Mouse (Mus musculus) heart, embryonic 12.5 days (tissue): Measurements from ENCODE around the gene Myo18b. TPM values are rescaled to one million over a fixed set of nuclear protein-coding genes. Genes with fewer than 3 reads are reported as not detected.

Source experiments
- ATAC-seq: fragments of 200-750 bp; cut with Nextera tagmentation; 2 replicates; pipeline ENCODE4 v1.8.0; 2017; ENCODE audit warnings: moderate TSS enrichment, moderate library complexity; ENCODE audit not compliant: insufficient number of reproducible peaks, low FRiP score
- H3K27ac ChIP-seq: fragments of 300-500 bp; sonication (generic); 2 replicates; pipeline ENCODE4 v1.5.1; 2016; ENCODE audit warnings: mild to moderate bottlenecking, moderate library complexity; ENCODE audit not compliant: poor library complexity, severe bottlenecking
- H3K27me3 ChIP-seq: fragments of 300-500 bp; sonication (generic); replicated peaks from 2 replicates; pipeline ENCODE4 v1.6.1; 2016; ENCODE audit warnings: mild to moderate bottlenecking, moderate library complexity
- H3K36me3 ChIP-seq: fragments of 300-500 bp; sonication (generic); 2 replicates; pipeline ENCODE4 v1.6.1; 2016; ENCODE audit warnings: mild to moderate bottlenecking, moderate library complexity
- H3K4me1 ChIP-seq: fragments of 300-500 bp; sonication (generic); replicated peaks from 2 replicates; pipeline ENCODE4 v1.6.1; 2016; ENCODE audit warnings: mild to moderate bottlenecking
- H3K4me2 ChIP-seq: fragments of 300-500 bp; sonication (generic); 2 replicates; pipeline ENCODE4 v1.6.1; 2016; ENCODE audit warnings: mild to moderate bottlenecking, moderate library complexity
- H3K4me3 ChIP-seq: fragments of 300-500 bp; sonication (generic); 2 replicates; pipeline ENCODE4 v1.5.1; 2016; ENCODE audit warnings: mild to moderate bottlenecking
- H3K9ac ChIP-seq: fragments of 300-500 bp; sonication (generic); 2 replicates; pipeline ENCODE4 v1.6.1; 2016; ENCODE audit warnings: mild to moderate bottlenecking, moderate library complexity
- H3K9me3 ChIP-seq: fragments of 300-500 bp; sonication (generic); replicated peaks from 2 replicates; pipeline ENCODE4 v1.6.1; 2016; ENCODE audit warnings: mild to moderate bottlenecking, moderate library complexity
- WGBS: fragments of 180-500 bp; shearing (Covaris S2); methylation state at CpG from one replicate; pipeline ENCODE4 v1.1.7; 2016; 5-methylcytosine and 5-hydroxymethylcytosine counted together
- polyA plus RNA-seq: library from polyadenylated mRNA; unstranded; fragments of >200 nt; fragmentation: Nextera tagmentation; extraction: Ambion mirVana; gene quantifications from 2 replicates; pipeline ENCODE4 v1.2.1, GENCODE M21; 2016

Gene Myo18b
- polyA plus RNA-seq, 1 experiment from 2014 or later, result 34.7 TPM

- peaks cover 75% of the 10 kb centered on the region for H3K36me3 ChIP-seq
- WGBS, result 77% methylated on average over 3 of the region's 3 CpGs
Observed at GRCm38 (mm10) chr5:112844460-112844859, 51.7 kb downstream of the Myo18b start.

GRCm38 (mm10) chr5:112843676-112844257 is 52.4 kb downstream of the Myo18b start:
- Histone ChIP-seq H3K27me3 (peaks cover 12% of the 10 kb centered on the region), H3K9me3 (no peaks in the 10 kb centered on the region), H3K36me3 (peaks cover 81% of the 10 kb centered on the region), H3K4me3 (no peak overlapping the region), H3K4me2 (no peak overlapping the region), H3K4me1 (peaks cover 6% of the 10 kb centered on the region), H3K9ac (no peak overlapping the region), H3K27ac (no peak overlapping the region)
- ATAC-seq, result no peak
- 50% methylated on average over 6 of the region's 6 CpGs for WGBS

More at GRCm38 (mm10) chr5:112844460-112844859, 51.7 kb downstream of the Myo18b start:
- H3K27ac ChIP-seq, result no peak overlapping the region
- ATAC-seq, result no peak
- no peaks in the 10 kb centered on the region for H3K9me3 ChIP-seq
- H3K9ac ChIP-seq, result no peak overlapping the region
- H3K27me3 ChIP-seq, result peaks cover 12% of the 10 kb centered on the region
- no peak overlapping the region for H3K4me2 ChIP-seq
- H3K4me1 ChIP-seq, result peaks cover 13% of the 10 kb centered on the region
- H3K4me3 ChIP-seq, result no peak overlapping the region

GRCm38 (mm10) chr5:112842696-112843095 is 53.5 kb downstream of the Myo18b start:
- H3K9ac ChIP-seq, result no peak overlapping the region
- no peak overlapping the region for H3K27ac ChIP-seq
- H3K4me3 ChIP-seq, result no peak overlapping the region
- ATAC-seq, result no peak
- no peaks in the 10 kb centered on the region for H3K9me3 ChIP-seq
- WGBS, result 80% methylated on average over 5 of the region's 5 CpGs
- no peaks in the 10 kb centered on the region for H3K4me1 ChIP-seq
- H3K36me3 ChIP-seq, result peaks cover 92% of the 10 kb centered on the region
- peaks cover 7% of the 10 kb centered on the region; the same call in 1 of the 2 replicates for H3K27me3 ChIP-seq
- no peak overlapping the region for H3K4me2 ChIP-seq

- WGBS, result 47% methylated on average over 6 of the region's 6 CpGs
- no peaks in the 10 kb centered on the region for H3K4me1 ChIP-seq
- no peaks in the 10 kb centered on the region for H3K27me3 ChIP-seq
- H3K4me2 ChIP-seq, result no peak overlapping the region
- no peak overlapping the region for H3K27ac ChIP-seq
- H3K36me3 ChIP-seq, result peaks cover 95% of the 10 kb centered on the region
- no peak overlapping the region for H3K4me3 ChIP-seq
- no peak for ATAC-seq
- no peak overlapping the region for H3K9ac ChIP-seq
- H3K9me3 ChIP-seq, result no peaks in the 10 kb centered on the region
Observed at GRCm38 (mm10) chr5:112841850-112842249, 54.3 kb downstream of the Myo18b start.

- H3K9ac ChIP-seq, result no peak overlapping the region
- H3K4me3 ChIP-seq, result no peak overlapping the region
- no peak overlapping the region for H3K27ac ChIP-seq
- H3K36me3 ChIP-seq, result peaks cover 97% of the 10 kb centered on the region
- no peak for ATAC-seq
- no peak overlapping the region for H3K4me2 ChIP-seq
- no peaks in the 10 kb centered on the region for H3K27me3 ChIP-seq
- no peaks in the 10 kb centered on the region for H3K4me1 ChIP-seq
- H3K9me3 ChIP-seq, result no peaks in the 10 kb centered on the region
Observed at GRCm38 (mm10) chr5:112834896-112835295, 61.3 kb downstream of the Myo18b start.

GRCm38 (mm10) chr5:112833866-112834265 is 62.3 kb downstream of the Myo18b start:
- no peak for ATAC-seq
- Histone ChIP-seq H3K4me1 (no peaks in the 10 kb centered on the region), H3K36me3 (peaks cover 97% of the 10 kb centered on the region), H3K27ac (no peak overlapping the region), H3K27me3 (no peaks in the 10 kb centered on the region), H3K4me2 (no peak overlapping the region), H3K9me3 (no peaks in the 10 kb centered on the region), H3K4me3 (no peak overlapping the region), H3K9ac (no peak overlapping the region)
- 81% methylated on average over 11 of the region's 11 CpGs for WGBS

- no peak overlapping the region for H3K27ac ChIP-seq
- H3K4me3 ChIP-seq, result no peak overlapping the region
- no peaks in the 10 kb centered on the region for H3K27me3 ChIP-seq
- ATAC-seq, result no peak
- no peaks in the 10 kb centered on the region for H3K9me3 ChIP-seq
- no peak overlapping the region for H3K4me2 ChIP-seq
- peaks cover 83% of the 10 kb centered on the region for H3K36me3 ChIP-seq
- H3K4me1 ChIP-seq, result no peaks in the 10 kb centered on the region
- no peak overlapping the region for H3K9ac ChIP-seq
- 72% methylated on average over 12 of the region's 12 CpGs for WGBS
Observed at GRCm38 (mm10) chr5:112825091-112825794, 70.9 kb downstream of the Myo18b start.

- H3K4me2 ChIP-seq, result no peak overlapping the region
- H3K27me3 ChIP-seq, result no peaks in the 10 kb centered on the region
- H3K4me3 ChIP-seq, result no peak overlapping the region
- H3K4me1 ChIP-seq, result no peaks in the 10 kb centered on the region
- no peak for ATAC-seq
- H3K27ac ChIP-seq, result no peak overlapping the region
- peaks cover 79% of the 10 kb centered on the region for H3K36me3 ChIP-seq
- no peaks in the 10 kb centered on the region for H3K9me3 ChIP-seq
- no peak overlapping the region for H3K9ac ChIP-seq
- 41% methylated on average over 13 of the region's 13 CpGs for whole genome bisulfite sequencing
Observed at GRCm38 (mm10) chr5:112824376-112824775, 71.8 kb downstream of the Myo18b start.

GRCm38 (mm10) chr5:112822426-112822825 is 73.7 kb downstream of the Myo18b start:
- Histone ChIP-seq H3K36me3 (peaks cover 68% of the 10 kb centered on the region), H3K4me2 (no peak overlapping the region), H3K9ac (no peak overlapping the region), H3K4me3 (no peak overlapping the region), H3K4me1 (no peaks in the 10 kb centered on the region), H3K27me3 (no peaks in the 10 kb centered on the region), H3K27ac (no peak overlapping the region), H3K9me3 (no peaks in the 10 kb centered on the region)
- ATAC-seq, result no peak
- 60% methylated on average over 3 of the region's 3 CpGs for WGBS

- Histone ChIP-seq H3K36me3 (peaks cover 67% of the 10 kb centered on the region), H3K27ac (no peak overlapping the region), H3K9ac (no peak overlapping the region), H3K4me1 (0 out of 2 replicates have a peak, but pooled peaks cover 4% of the 10 kb centered on the region), H3K4me2 (no peak overlapping the region), H3K4me3 (no peak overlapping the region), H3K9me3 (no peaks in the 10 kb centered on the region), H3K27me3 (no peaks in the 10 kb centered on the region)
- WGBS, result 73% methylated on average over 7 of the region's 7 CpGs
- ATAC-seq, result no peak
Observed at GRCm38 (mm10) chr5:112815051-112815450, 81.1 kb downstream of the Myo18b start.

- no peaks in the 10 kb centered on the region for H3K27me3 ChIP-seq
- WGBS, result 82% methylated on average over 4 of the region's 4 CpGs
- no peak overlapping the region for H3K27ac ChIP-seq
- H3K9me3 ChIP-seq, result no peaks in the 10 kb centered on the region
- no peak overlapping the region for H3K4me3 ChIP-seq
- no peak for ATAC-seq
- H3K36me3 ChIP-seq, result peaks cover 85% of the 10 kb centered on the region
- no peaks in the 10 kb centered on the region for H3K4me1 ChIP-seq
- no peak overlapping the region for H3K9ac ChIP-seq
- no peak overlapping the region for H3K4me2 ChIP-seq
Observed at GRCm38 (mm10) chr5:112807629-112808028, 88.5 kb downstream of the Myo18b start.
